Mouse (Mus musculus) CH12.LX (cell line): Measurements from ENCODE around the gene Vasp. TPM values are rescaled to one million over a fixed set of nuclear protein-coding genes. Genes with fewer than 3 reads are reported as not detected.
A peak's percentile ranks its signal among the peaks of the same experiment; 100 is the strongest.

ENCODE experiments used
- DNase-seq: peaks from one replicate; pipeline ENCODE4 v3.0.0-alpha.2; 2013; ENCODE audit errors: extremely low read depth
- H3K27ac ChIP-seq: 2 replicates; pipeline ENCODE4 v1.5.1; 2012; ENCODE audit warnings: low read depth, mild to moderate bottlenecking, control low read depth, moderate library complexity; ENCODE audit not compliant: insufficient read depth
- H3K27me3 ChIP-seq: replicated peaks from 2 replicates; pipeline ENCODE3; 2012; ENCODE audit warnings: inconsistent platforms
- H3K36me3 ChIP-seq, 2 experiments: replicated peaks in 1 of 2; 2 replicates each; pipeline versions ENCODE3 to v1.6.1; 2012; ENCODE audit warnings: inconsistent platforms in 1 of 2, low read length in 1 of 2, mild to moderate bottlenecking in 1 of 2, mixed read lengths in 1 of 2, moderate library complexity in 1 of 2; ENCODE audit not compliant: control insufficient read depth in 1 of 2, insufficient read depth in 1 of 2
- H3K4me1 ChIP-seq, 2 experiments: 2 replicates each; pipeline ENCODE4 v1.6.1; 2012; ENCODE audit warnings: inconsistent platforms in 1 of 2, moderate library complexity in 1 of 2; ENCODE audit not compliant: insufficient read depth in 2 of 2, control insufficient read depth in 1 of 2
- H3K4me2 ChIP-seq: 2 replicates; pipeline ENCODE4 v1.6.1; 2012; ENCODE audit warnings: low read depth, mild to moderate bottlenecking, control low read depth; ENCODE audit not compliant: poor library complexity, insufficient read depth, severe bottlenecking
- H3K4me3 ChIP-seq, 3 experiments: fragments of 150-350 bp in 1 of 3; sonication (generic) in 1 of 3; replicated peaks in 1 of 3; 2 replicates each; pipeline versions ENCODE3 to v1.5.1; 2011 to 2012; ENCODE audit warnings: low read depth in 2 of 3, low read length in 2 of 3, mild to moderate bottlenecking in 2 of 3, moderate library complexity in 2 of 3, control low read depth in 1 of 3, improper control_type of control experiment in 1 of 3, inconsistent platforms in 1 of 3, mixed read lengths in 1 of 3; ENCODE audit not compliant: poor library complexity in 1 of 3
- H3K79me2 ChIP-seq: replicated peaks from 2 replicates; pipeline ENCODE4 v1.6.1; 2012; ENCODE audit warnings: mild to moderate bottlenecking, moderate library complexity; ENCODE audit not compliant: control insufficient read depth, poor library complexity, insufficient read depth, severe bottlenecking; ENCODE audit errors: extremely low read depth
- H3K9ac ChIP-seq: 2 replicates; pipeline ENCODE4 v1.6.1; 2012; ENCODE audit warnings: low read depth, mild to moderate bottlenecking, control low read depth, moderate library complexity; ENCODE audit not compliant: insufficient read depth
- H3K9me3 ChIP-seq: replicated peaks from 2 replicates; pipeline ENCODE3; 2012; ENCODE audit warnings: low read length, inconsistent platforms, mixed read lengths
- CHD2 ChIP-seq: IDR thresholded peaks from 2 replicates; pipeline ENCODE4 v1.6.1; 2011; ENCODE audit warnings: low read length, improper control_type of control experiment
- ELF1 ChIP-seq: IDR thresholded peaks from 2 replicates; pipeline ENCODE4 v1.6.1; 2014; ENCODE audit warnings: low read depth, mild to moderate bottlenecking, inconsistent platforms, low read length, improper control_type of control experiment
- ETS1 ChIP-seq: conservative IDR thresholded peaks from 2 replicates; pipeline ENCODE4 v1.6.1; 2012; ENCODE audit warnings: low read depth, mild to moderate bottlenecking, inconsistent platforms, low read length, improper control_type of control experiment, moderate library complexity
- GABPA ChIP-seq: IDR thresholded peaks from 2 replicates; pipeline ENCODE4 v1.6.1; 2012; ENCODE audit warnings: low read depth, low read length, improper control_type of control experiment, inconsistent platforms; ENCODE audit not compliant: insufficient replicate concordance
- KAT2A ChIP-seq: IDR thresholded peaks from 2 replicates; pipeline ENCODE4 v1.6.1; 2012; ENCODE audit warnings: low read length, improper control_type of control experiment, inconsistent platforms; ENCODE audit not compliant: insufficient replicate concordance
- MEF2A ChIP-seq: IDR thresholded peaks from 2 replicates; pipeline ENCODE4 v1.6.1; 2014; ENCODE audit warnings: low read depth, mild to moderate bottlenecking, inconsistent platforms, low read length, improper control_type of control experiment, borderline replicate concordance
- MYC ChIP-seq: IDR thresholded peaks from 2 replicates; pipeline ENCODE4 v1.6.1; 2011; ENCODE audit warnings: low read depth, mild to moderate bottlenecking, improper control_type of control experiment, low read length
- POLR2A ChIP-seq: IDR thresholded peaks from 2 replicates; pipeline ENCODE4 v1.6.1; 2011; ENCODE audit warnings: low read depth, mild to moderate bottlenecking, improper control_type of control experiment, low read length
- RCOR1 ChIP-seq: conservative IDR thresholded peaks from 2 replicates; pipeline ENCODE4 v1.6.1; 2012; ENCODE audit warnings: low read depth, mild to moderate bottlenecking, inconsistent platforms, low read length, improper control_type of control experiment
- TCF12 ChIP-seq: IDR thresholded peaks from 2 replicates; pipeline ENCODE4 v1.6.1; 2014; ENCODE audit warnings: low read depth, mild to moderate bottlenecking, inconsistent platforms, low read length, improper control_type of control experiment
- USF1 ChIP-seq: IDR thresholded peaks from 2 replicates; pipeline ENCODE4 v1.6.1; 2014; ENCODE audit warnings: low read depth, mild to moderate bottlenecking, inconsistent platforms, low read length, improper control_type of control experiment
- ZC3H11A ChIP-seq: IDR thresholded peaks from 2 replicates; pipeline ENCODE4 v1.6.1; 2012; ENCODE audit warnings: low read depth, mild to moderate bottlenecking, inconsistent platforms, low read length, improper control_type of control experiment
- ZNF384 ChIP-seq: IDR thresholded peaks from 2 replicates; pipeline ENCODE4 v1.6.1; 2012; ENCODE audit warnings: low read depth, low read length, improper control_type of control experiment, inconsistent platforms
- dilution Hi-C: fragments of 300-500 bp; cut with MboI; formaldehyde crosslinking; loops from 2 replicates; pipeline ENCODE4 v1.14.3; 2020; ENCODE audit warnings: low sequenced_read_pairs; ENCODE audit not compliant: extremely low pct_unique_long_range_greater_than_20kb, extremely low pct_ligation_motif_present
- in situ Hi-C: fragments of 300-500 bp; cut with MboI; formaldehyde crosslinking; loops from 3 replicates; pipeline ENCODE4 v1.14.3; 2019; ENCODE audit warnings: low sequenced_read_pairs, low pct_ligation_motif_present, low pct_unique_long_range_greater_than_20kb, mixed read lengths
- polyA plus RNA-seq: library from polyadenylated mRNA; unstranded; fragments of >175 nt; gene quantifications from 2 replicates; pipeline ENCODE4 v1.2.1, GENCODE M21; 2012; ENCODE audit warnings: low read depth; ENCODE audit not compliant: insufficient read length
- total RNA-seq, 2 experiments: library from RNA; depleted of rRNA; stranded (reverse); fragments of 300-350 nt in 1 of 2; fragments of >200 nt in 1 of 2; gene quantifications; 2 replicates each; pipeline ENCODE4 v1.2.3; 2012 to 2014

The Vasp gene
- total and polyA plus RNA-seq, 3 experiments = 114 to 191 (median 125) TPM

DNA sequence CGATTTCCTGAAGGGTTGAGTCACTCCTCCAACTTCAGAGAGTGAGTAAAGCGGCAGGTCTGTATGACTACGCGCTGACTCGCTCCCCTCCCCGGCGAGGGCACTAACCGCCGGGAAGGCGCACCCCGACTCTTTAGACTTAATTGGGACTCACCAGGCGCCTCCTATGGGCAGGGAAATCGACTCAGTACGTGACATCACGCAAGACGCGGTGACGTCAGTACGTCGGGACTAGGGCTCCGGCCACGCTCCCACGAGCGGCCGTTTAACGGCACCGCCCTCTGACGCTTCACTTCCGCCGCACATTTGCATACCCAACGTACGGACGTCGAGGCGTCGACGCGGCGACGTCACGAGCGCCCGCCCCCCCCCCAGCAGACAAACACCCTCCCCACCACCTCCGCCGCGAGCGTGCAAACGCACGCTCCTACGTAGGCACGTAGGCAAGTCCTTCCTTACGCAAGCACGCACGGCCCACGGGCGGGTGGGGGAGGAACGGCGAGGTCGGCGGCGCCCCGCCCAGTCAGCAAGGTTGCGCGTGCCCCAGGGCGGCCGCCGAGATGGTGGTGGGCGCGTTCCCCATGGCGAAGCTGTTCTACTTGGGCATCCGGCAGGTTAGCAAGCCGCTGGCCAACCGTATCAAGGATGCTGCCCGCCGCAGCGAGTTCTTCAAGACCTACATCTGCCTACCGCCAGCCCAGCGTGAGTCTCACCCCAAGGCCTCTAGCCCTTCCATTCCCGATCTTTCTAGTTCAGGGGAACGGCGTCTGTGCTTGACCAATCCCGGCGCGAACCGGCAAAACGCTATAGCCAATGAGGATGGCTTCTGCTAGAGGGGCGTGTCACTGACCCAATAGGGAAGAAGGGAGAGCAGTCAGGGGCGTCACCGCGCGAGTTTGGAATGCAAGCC, 43.5 kb downstream of the Vasp start, which contains the start of gene Opa3 (continued):
- no peak for TF ChIP-seq ZNF384
- 0 out of 2 replicates have a peak, but pooled peaks have one; percentile 22 for TF ChIP-seq MEF2A
- TF ChIP-seq KAT2A = peak; percentile 63; the same call in 1 of the 2 replicates
- TF ChIP-seq ZC3H11A = no peak
- TF ChIP-seq TCF12 = peak; percentile 33; the same call in 1 of the 2 replicates

DNA sequence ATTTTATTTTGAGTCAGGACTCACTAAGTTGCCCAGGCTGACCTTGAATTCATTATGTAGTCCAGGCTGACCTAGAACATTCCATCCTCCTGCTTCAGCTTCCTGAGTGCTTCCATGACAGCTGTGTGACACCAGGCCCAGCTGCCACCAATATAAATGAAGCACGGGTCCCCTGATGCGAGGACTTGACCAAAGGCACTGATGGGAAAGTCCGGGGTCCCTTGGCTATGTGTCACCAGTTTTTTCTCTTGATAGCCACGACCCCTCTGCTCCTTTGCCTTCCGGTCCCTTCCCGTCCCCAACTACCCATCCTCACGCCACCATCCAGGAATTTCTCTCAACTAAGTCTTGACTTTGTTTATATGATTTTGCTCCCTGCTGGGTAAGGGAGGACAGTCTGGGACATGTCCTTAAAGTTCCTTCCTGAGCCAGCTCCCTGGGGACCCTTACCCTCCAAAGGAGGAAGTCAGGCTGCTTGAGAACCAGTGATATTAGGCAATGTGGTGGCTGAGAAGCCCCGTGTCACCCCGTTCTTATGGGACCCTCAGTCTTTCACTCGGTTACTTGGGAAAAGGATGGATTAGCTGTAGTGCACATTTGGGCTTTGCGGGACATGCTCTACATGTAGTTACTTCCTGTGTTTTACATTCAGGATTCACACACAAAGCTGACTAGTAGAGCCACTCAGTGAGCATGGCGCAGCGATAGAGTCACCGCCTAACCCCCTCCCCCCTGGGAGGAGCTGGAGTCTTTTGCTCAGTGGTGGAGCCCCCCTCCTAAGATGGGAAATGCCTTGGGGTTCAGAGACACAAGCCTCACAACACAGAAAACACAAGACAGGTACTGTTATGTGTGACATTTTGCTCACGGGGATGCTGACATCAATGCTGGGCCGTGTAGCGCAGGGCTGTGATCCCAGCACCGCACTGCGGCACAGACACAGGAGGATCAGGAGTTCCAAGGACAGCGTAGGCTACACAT, 44.5 kb downstream of the Vasp start:
- TF ChIP-seq ETS1 (no peak), GABPA (no peak), CHD2 (no peak), ELF1 (peak; percentile 41), USF1 (no peak), ZC3H11A (no peak), RCOR1 (no peak), MEF2A (no peak; the same call in 1 of the 2 replicates), MYC (peak; percentile 51; the same call in 1 of the 2 replicates), POLR2A (no peak)
- peak; percentile 73 for DNase-seq

More for the DNA sequence above, 44.5 kb downstream of the Vasp start:
- in situ Hi-C loops (no loop called here), dilution Hi-C loops (no loop called here)
- peaks cover 0 to 32% of the 10 kb centered on the region in 2 experiments; a peak in 2 of 4 replicates for H3K4me1 ChIP-seq
- peak overlapping the region; percentile 80 for H3K9ac ChIP-seq
- H3K4me3 ChIP-seq = peak overlapping the region; percentile 75 to 99 (median 92)
- peak overlapping the region; percentile 91 for H3K27ac ChIP-seq
- H3K79me2 ChIP-seq = peaks cover 14% of the 10 kb centered on the region
- H3K36me3 ChIP-seq = peaks cover 9 to 57% of the 10 kb centered on the region in 2 experiments
- H3K27me3 ChIP-seq = no peaks in the 10 kb centered on the region
- H3K9me3 ChIP-seq = no peaks in the 10 kb centered on the region
- H3K4me2 ChIP-seq = peak overlapping the region; percentile 70
